Mouse (Mus musculus) lung, embryonic 16.5 days (tissue): ENCODE measurements around the gene Fgfr2. TPM values are rescaled to one million over a fixed set of nuclear protein-coding genes. Genes with fewer than 3 reads are reported as not detected.
A peak's percentile ranks its signal among the peaks of the same experiment; 100 is the strongest.
"Not testable (repeated sequence)": the region's sequence is repeated elsewhere in the genome, so short reads cannot be mapped to it uniquely, and the experiment has no call there.

Experiments used
- ATAC-seq: fragments of 200-750 bp; cut with Nextera tagmentation; 2 replicates; pipeline ENCODE4 v1.8.0; 2017; ENCODE audit warnings: low read depth, mild to moderate bottlenecking, moderate library complexity
- H3K27ac ChIP-seq: fragments of 300-500 bp; sonication (generic); 2 replicates; pipeline ENCODE4 v1.5.1; 2014; ENCODE audit warnings: mild to moderate bottlenecking, control low read depth, low read length
- H3K27me3 ChIP-seq: fragments of 300-500 bp; sonication (generic); 2 replicates; pipeline ENCODE4 v1.6.1; 2014; ENCODE audit warnings: low read depth, low read length, mixed read lengths; ENCODE audit not compliant: control insufficient read depth, insufficient read depth
- H3K36me3 ChIP-seq: fragments of 300-500 bp; sonication (generic); 2 replicates; pipeline ENCODE4 v1.6.1; 2014; ENCODE audit warnings: low read length; ENCODE audit not compliant: control insufficient read depth, insufficient read depth
- H3K4me1 ChIP-seq: fragments of 300-500 bp; sonication (generic); replicated peaks from 2 replicates; pipeline ENCODE4 v1.6.1; 2014; ENCODE audit warnings: low read length, mixed read lengths; ENCODE audit not compliant: control insufficient read depth, insufficient read depth
- H3K4me2 ChIP-seq: fragments of 300-500 bp; sonication (generic); 2 replicates; pipeline ENCODE4 v1.6.1; 2014; ENCODE audit warnings: low read depth, low read length, control low read depth
- H3K4me3 ChIP-seq: fragments of 300-500 bp; sonication (generic); 2 replicates; pipeline ENCODE4 v1.5.1; 2014; ENCODE audit warnings: mild to moderate bottlenecking, low read length, control low read depth
- H3K9ac ChIP-seq: fragments of 300-500 bp; sonication (generic); 2 replicates; pipeline ENCODE4 v1.6.1; 2014; ENCODE audit warnings: low read length, control low read depth
- H3K9me3 ChIP-seq: fragments of 300-500 bp; sonication (generic); 2 replicates; pipeline ENCODE4 v1.6.1; 2016; ENCODE audit warnings: low read length; ENCODE audit not compliant: control insufficient read depth
- WGBS: fragments of 180-500 bp; shearing (Covaris S2); extraction: QIAGEN DNeasy Blood & Tissue Kit; methylation state at CpG from one replicate; pipeline ENCODE4 v1.1.7; 2014; 5-methylcytosine and 5-hydroxymethylcytosine counted together
- polyA plus RNA-seq: library from polyadenylated mRNA; unstranded; fragments of >200 nt; fragmentation: Nextera tagmentation; extraction: Ambion mirVana; gene quantifications from 2 replicates; pipeline ENCODE4 v1.2.1, GENCODE M21; 2015

The Fgfr2 gene
- polyA plus RNA-seq, 1 experiment from 2014 or later: 175 TPM

DNA sequence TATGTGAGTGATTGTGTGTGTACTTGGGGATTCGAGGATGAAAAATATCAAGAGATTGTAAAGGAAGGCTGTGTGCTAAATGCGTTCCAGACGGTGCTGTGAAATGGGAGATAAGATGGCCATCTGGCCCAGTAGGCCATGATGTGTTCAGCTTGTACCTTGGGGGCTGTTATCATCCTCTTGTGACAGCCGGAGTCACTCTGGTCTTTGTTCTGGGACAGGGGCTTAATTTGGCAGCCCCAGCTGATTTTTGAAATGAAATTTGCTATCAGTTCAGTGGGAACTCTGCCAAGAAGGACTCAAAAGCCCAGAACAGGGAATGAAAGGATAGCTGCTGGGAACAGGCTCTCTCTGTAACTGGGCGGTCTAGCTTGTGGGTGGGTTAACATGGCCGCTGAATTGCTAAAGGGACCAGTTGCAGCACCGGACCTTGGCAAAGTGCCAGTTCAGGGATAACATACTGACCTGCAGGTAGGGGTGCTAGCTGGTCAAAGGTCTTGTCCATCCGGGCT is 2453.7 kb downstream of the Fgfr2 start:
- no peaks in the 10 kb centered on the region for H3K27me3 ChIP-seq
- ATAC-seq: peak; percentile 77
- H3K4me1 ChIP-seq: peaks cover 42% of the 10 kb centered on the region
- H3K4me2 ChIP-seq: no peak overlapping the region
- H3K4me3 ChIP-seq: no peak overlapping the region
- 26% methylated on average over 8 of the region's 8 CpGs for WGBS
- H3K27ac ChIP-seq: peak overlapping the region; percentile 75
- no peak overlapping the region for H3K9ac ChIP-seq
- no peaks in the 10 kb centered on the region for H3K9me3 ChIP-seq
- no peaks in the 10 kb centered on the region for H3K36me3 ChIP-seq

DNA sequence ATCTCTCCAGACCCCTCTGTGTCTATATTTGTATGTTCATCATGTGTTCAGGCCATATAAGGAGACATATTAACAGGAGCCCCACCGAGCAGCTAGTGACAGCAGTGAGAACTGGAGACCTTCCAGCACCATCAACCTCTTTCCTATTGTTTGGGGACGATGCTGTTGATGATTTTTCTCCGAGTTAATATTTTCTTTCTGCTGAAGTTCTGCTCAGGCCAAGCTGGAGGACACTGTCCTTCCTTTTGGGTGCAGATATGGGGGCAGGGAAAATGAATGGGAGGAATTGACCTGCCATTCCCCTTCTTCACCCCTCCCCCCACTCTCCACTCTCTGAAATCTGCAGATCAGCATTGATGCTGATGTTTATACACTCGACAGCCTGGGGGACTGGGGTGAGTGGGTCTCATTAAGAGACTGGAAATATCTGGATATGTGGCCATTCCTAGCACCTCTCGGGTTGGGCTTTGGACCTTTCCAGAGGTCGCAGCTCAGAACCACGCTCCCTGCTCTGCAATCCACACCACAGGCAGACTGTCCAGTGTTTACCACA is 2454.3 kb downstream of the Fgfr2 start:
- 29% methylated on average over 7 of the region's 7 CpGs for WGBS
- ATAC-seq: peak; percentile 53
- H3K4me3 ChIP-seq: no peak overlapping the region
- peaks cover 37% of the 10 kb centered on the region for H3K4me1 ChIP-seq
- no peak overlapping the region for H3K4me2 ChIP-seq
- no peak overlapping the region for H3K9ac ChIP-seq
- peak overlapping the region; percentile 75 for H3K27ac ChIP-seq
- H3K36me3 ChIP-seq: no peaks in the 10 kb centered on the region
- H3K9me3 ChIP-seq: no peaks in the 10 kb centered on the region
- H3K27me3 ChIP-seq: no peaks in the 10 kb centered on the region

GRCm38 (mm10) chr7:130668013-130668412 is 2455.1 kb downstream of the Fgfr2 start:
- H3K4me1 ChIP-seq: peaks cover 35% of the 10 kb centered on the region
- ATAC-seq, H3K4me3 ChIP-seq, H3K27ac ChIP-seq, H3K9me3 ChIP-seq, H3K27me3 ChIP-seq, H3K9ac ChIP-seq, H3K4me2 ChIP-seq, H3K36me3 ChIP-seq: not testable (repeated sequence)
- WGBS: 89% methylated on average over 1 of the region's 1 CpGs

DNA sequence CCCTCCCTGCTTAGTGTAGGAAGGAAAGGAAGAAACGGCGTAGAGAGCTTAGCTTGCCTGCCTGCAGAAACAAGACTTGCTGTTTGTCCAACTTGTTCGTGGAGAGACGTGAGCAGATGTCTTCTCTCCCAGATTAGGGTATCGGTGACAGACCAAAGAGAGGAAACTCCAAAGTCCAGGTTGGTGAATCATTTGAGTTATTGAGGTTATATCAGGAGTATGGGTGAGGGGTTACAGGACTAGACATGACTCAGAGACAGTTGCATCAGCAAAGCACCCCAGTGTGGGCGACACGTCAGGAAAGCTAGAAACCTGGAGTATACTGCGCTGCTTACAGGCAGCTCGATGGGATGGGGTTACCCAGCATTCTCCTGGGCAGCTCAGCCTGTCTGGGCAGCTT is 2457.8 kb downstream of the Fgfr2 start:
- Histone ChIP-seq H3K4me2 (no peak overlapping the region), H3K27ac (no peak overlapping the region), H3K4me1 (peaks cover 21% of the 10 kb centered on the region), H3K9ac (no peak overlapping the region), H3K4me3 (no peak overlapping the region), H3K27me3 (no peaks in the 10 kb centered on the region), H3K9me3 (no peaks in the 10 kb centered on the region), H3K36me3 (peaks cover 2% of the 10 kb centered on the region; the same call in 1 of the 2 replicates)
- WGBS: 95% methylated on average over 9 of the region's 9 CpGs
- ATAC-seq: no peak

DNA sequence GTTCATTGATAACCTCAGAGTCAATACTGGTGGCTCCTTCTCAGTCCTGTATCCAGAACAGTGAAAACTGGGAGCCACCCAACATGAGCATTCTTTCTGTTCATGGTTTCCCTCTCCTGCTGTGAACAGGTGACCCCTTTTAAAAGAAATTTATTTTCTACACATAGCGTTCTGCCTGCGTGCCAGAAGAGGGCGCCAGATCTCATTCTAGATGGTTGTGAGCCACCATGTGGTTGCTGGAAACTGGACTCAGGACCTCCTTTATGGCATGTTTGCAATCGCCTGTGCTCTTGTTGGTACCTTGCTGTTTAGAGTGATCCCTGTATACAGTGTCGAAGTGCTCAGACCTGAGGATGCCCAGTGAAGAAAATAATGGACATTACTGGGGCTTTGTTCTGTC is 2458.5 kb downstream of the Fgfr2 start:
- Histone ChIP-seq H3K27me3 (no peaks in the 10 kb centered on the region), H3K4me2 (no peak overlapping the region), H3K4me3 (no peak overlapping the region), H3K4me1 (peaks cover 14% of the 10 kb centered on the region), H3K36me3 (peaks cover 2% of the 10 kb centered on the region; the same call in 1 of the 2 replicates), H3K9me3 (no peaks in the 10 kb centered on the region), H3K27ac (no peak overlapping the region), H3K9ac (no peak overlapping the region)
- ATAC-seq: no peak
- 88% methylated on average over 5 of the region's 5 CpGs for WGBS

DNA sequence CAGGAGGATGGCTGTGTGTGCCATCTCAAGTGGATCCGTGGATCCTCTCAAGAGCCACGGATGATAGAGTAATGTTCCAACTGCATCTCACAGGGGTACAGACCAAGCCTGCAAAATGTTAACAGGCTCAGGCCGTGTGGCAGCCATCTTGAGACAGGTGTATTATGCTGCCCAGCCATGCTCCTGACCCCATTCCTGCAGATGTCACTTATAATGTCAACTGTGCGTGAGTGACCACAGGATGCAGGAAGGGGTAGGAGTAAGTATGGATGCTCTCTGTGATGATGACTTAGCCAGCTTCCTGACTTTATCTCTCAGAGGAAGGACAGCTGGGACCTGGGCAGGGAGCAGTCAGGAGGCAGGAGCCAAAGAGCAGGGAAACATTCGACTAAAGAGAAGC is 2459.1 kb downstream of the Fgfr2 start:
- WGBS: 93% methylated on average over 5 of the region's 5 CpGs
- no peak for ATAC-seq
- no peak overlapping the region for H3K27ac ChIP-seq
- H3K27me3 ChIP-seq: no peaks in the 10 kb centered on the region
- H3K9ac ChIP-seq: no peak overlapping the region
- no peaks in the 10 kb centered on the region for H3K9me3 ChIP-seq
- no peak overlapping the region for H3K4me3 ChIP-seq
- peaks cover 2% of the 10 kb centered on the region; the same call in 1 of the 2 replicates for H3K36me3 ChIP-seq
- peaks cover 8% of the 10 kb centered on the region for H3K4me1 ChIP-seq
- no peak overlapping the region for H3K4me2 ChIP-seq

DNA sequence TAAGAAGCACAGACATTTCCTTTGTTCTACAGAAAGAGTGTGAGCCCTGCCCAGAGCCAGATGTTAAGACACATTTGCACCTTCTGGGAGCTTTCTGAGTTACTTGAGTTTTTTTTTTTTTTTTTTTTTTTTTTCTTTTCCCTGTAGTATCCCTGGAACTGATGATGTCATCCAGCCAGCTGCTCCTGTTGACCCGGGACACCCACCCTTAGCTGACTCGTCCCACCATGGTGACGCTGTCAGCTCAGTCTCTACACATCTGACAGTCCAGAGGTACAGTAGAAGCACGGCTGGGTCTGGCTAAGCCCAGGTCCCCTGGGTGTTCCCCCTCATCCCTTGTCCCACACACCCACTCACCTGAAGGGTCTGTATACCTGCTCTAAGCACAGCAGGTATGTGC is 2460.3 kb downstream of the Fgfr2 start:
- Histone ChIP-seq H3K4me3 (no peak overlapping the region), H3K9ac (no peak overlapping the region), H3K36me3 (peaks cover 2% of the 10 kb centered on the region; the same call in 1 of the 2 replicates), H3K27me3 (no peaks in the 10 kb centered on the region), H3K4me2 (no peak overlapping the region), H3K27ac (no peak overlapping the region), H3K4me1 (no peaks in the 10 kb centered on the region), H3K9me3 (no peaks in the 10 kb centered on the region)
- 48% methylated on average over 4 of the region's 4 CpGs for WGBS
- no peak for ATAC-seq

DNA sequence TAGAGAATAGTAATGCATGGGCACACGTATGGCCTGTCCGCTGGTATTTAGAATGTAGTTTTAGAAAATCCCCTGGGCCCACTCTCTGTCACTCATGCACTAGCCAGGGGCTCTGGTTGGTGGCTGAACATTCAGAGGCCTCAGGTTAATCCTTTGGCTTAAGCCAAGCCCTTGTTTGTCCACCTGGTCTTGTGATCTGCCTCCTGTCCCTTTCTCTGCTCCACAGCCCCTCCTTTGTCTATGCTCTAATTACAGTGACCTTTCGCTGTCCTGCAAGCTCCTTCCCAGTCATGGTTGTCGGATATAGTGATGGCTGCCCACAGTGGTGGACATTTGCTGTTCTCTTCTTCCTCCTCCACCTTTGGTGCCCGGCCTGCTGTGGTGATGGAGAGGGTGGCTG is 2460.9 kb downstream of the Fgfr2 start:
- Histone ChIP-seq H3K4me1 (no peaks in the 10 kb centered on the region), H3K9ac (no peak overlapping the region), H3K36me3 (peaks cover 2% of the 10 kb centered on the region; the same call in 1 of the 2 replicates), H3K27ac (no peak overlapping the region), H3K27me3 (no peaks in the 10 kb centered on the region), H3K4me2 (no peak overlapping the region), H3K4me3 (no peak overlapping the region), H3K9me3 (no peaks in the 10 kb centered on the region)
- no peak for ATAC-seq
- WGBS: 70% methylated on average over 5 of the region's 5 CpGs

DNA sequence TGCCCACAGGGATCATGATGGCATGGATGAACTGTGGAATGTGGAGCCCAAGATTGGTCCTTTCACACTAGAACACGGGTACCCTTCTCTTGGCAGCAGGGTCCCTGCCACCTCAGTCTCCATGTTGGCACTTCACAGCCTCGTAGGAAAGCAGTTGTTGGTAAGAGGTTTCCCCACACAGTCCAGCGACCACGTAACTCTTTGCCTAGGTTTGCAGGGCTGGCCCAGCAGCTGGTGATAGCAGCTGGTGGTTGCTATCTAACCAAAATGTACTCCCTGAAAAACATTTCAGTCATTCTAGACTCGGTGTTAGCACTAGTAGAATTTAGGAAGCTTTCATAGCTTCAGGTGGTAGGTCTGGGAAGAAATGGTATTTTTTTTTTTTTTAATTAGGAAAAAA is 2464.0 kb downstream of the Fgfr2 start:
- Histone ChIP-seq H3K4me3 (no peak overlapping the region), H3K9ac (no peak overlapping the region), H3K4me2 (no peak overlapping the region), H3K27ac (no peak overlapping the region), H3K4me1 (peaks cover 14% of the 10 kb centered on the region), H3K9me3 (no peaks in the 10 kb centered on the region), H3K27me3 (no peaks in the 10 kb centered on the region), H3K36me3 (peaks cover 2% of the 10 kb centered on the region; the same call in 1 of the 2 replicates)
- ATAC-seq: no peak
- 88% methylated on average over 5 of the region's 5 CpGs for WGBS
